Mouse (Mus musculus) brain, embryonic 18.5 days (tissue): ENCODE results near the gene Gabra5.
A peak's percentile ranks its signal among the peaks of the same experiment; 100 is the strongest.

Experiments used
- DNase-seq: peaks from one replicate; pipeline ENCODE4 v3.0.0-alpha.2; 2012; ENCODE audit warnings: low read depth, low spot score

Gene Gabra5

GRCm38 (mm10) chr7:57509681-57510141, at the start of gene Gabra5:
Gene Gabra5, minus strand, starts transcription at chr7:57510059.
- DNase-seq: peak; percentile 60

DNA sequence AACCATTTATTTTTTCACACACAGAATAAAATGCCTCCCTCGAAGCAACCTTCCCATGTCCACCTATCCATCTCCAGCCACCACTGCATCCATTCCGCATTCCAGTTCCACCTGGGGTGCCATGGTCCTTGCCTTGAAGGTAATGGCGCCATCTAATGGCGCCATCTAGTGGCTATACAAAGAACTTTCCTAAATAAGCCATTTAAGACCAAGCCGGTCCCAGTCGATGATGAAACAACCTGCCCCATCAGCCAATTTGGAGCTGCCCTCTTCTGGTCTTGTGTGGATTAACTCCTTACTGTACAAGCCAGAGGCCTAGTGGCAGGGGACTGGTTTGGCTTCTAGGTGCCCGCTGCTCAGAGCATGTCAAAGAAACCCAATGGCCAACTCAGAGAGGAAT, 28.7 kb upstream of the Gabra5 start:
- no peak for DNase-seq

DNA sequence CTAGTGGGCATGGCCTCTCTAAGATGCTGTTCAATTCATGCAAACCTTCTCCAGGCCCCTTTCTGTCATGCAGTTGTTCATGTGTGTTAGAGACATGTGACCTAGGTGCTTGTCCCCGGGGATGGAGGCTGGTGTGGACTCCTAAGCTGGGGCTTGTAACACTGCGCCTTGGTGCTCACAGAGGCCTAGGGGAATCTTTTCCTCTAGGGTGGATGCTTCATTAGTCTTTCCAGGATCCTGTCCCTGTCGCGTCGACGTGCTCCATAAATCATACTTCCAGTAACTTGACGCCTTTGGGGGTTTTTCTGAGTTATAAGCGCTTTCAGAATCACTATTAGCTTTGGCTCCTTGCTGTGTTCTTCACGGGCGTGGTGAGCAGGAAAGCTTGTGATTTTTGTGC, 22.8 kb upstream of the Gabra5 start:
- no peak for DNase-seq

GRCm38 (mm10) chr7:57529954-57530353, 20.1 kb upstream of the Gabra5 start:
- no peak for DNase-seq

- DNase-seq: no peak
Measured at GRCm38 (mm10) chr7:57529451-57529850, 19.6 kb upstream of the Gabra5 start.

- peak; percentile 60 for DNase-seq
Measured at GRCm38 (mm10) chr7:57512955-57513354, 3.1 kb upstream of the Gabra5 start.

DNA sequence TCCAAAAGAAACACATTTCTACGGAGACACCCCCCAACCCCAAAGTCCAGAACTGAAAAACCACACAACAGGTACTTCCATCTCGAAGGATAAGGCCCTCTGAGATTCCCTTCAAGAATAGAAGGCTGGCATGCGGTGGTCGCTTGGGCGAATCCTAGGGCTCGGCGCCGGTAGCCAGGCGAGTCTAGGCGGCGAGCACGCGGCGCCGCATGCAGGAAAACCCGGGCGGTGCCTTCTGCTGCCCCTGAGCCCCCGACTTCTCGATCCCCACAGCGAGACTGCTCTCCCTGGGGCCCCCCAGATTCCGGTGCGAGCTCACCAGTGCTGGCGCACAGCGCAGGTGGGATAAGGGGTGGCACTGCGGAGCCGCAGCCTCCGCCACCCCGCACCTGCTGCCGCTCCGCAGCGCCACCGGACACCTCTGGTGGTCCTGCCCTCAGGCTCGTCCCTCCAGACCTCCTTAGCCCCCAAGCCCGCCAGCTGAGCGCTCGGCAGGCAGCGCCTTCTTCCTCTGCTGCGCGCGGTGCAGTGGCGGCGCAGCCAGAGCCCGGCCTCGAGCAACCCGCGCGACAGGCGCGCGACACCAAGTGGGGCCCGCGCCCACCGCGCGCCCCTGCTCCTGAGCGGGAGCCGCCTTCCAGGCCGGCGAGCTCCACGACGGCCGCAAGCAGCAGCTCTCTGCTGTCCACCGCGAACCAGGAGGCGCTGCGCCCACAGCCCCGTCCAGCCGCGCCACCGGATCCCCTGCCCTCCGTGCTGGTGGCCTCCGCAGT, 813 bp downstream of the Gabra5 start:
- DNase-seq: no peak

DNA sequence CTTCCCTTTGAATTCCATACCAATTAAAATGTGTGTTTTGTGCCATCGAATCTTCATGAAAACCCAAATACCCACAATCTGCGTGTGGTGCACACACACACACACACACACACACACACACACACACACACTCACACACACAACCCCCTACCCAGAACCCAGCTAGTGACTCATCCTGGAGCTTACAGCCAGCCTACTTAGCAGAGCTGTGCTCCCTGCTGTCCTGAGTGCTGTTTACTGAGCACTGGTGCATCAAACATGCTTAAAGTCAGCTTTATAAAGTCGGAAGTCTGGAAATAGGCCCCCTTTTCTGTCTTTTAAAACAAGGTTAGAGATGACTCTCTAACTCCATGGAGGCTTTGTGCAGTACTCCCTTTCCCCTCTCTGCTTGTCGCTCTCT, 7.0 kb downstream of the Gabra5 start:
- no peak for DNase-seq

GRCm38 (mm10) chr7:57491795-57492194, 18.1 kb downstream of the Gabra5 start:
- peak; percentile 64 for DNase-seq

- DNase-seq: no peak
Measured at GRCm38 (mm10) chr7:57486907-57487306, 23.0 kb downstream of the Gabra5 start.

- peak; percentile 18 for DNase-seq
Measured at GRCm38 (mm10) chr7:57482896-57483295, 27.0 kb downstream of the Gabra5 start.

DNA sequence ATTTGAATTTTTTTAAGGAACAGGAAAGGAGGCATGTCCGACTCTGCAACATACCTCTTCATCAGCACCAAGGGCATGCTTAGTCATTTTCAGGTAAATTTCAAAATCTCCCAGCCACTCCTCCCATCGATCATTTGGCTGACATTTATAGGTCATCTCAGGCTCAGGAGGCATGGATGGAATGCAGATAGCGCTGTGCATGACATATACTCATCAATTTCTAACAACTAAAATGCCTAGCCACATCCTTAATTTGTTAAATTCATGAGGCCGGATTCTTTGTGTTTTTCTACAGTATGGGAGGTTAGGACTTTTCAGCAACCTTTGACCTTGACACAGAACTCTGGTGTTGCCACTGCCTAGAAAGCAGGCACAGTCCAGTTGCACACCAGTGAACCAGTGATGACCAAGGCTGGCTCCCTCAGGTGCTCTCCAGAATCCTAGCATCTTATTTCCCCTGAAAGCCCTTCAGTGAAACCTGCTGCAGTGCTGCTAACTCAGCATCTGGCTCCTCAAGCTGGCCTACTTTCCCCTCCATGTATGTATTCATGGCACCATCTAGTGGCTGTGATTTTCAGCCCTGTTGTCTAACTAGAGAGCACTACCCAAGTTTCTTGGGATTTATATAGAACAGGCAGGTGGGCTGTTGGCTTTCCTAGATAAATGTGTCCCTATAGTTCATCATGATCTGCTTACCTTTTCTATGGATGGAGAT, 35.9 kb downstream of the Gabra5 start:
- DNase-seq: peak; percentile 72

GRCm38 (mm10) chr7:57471316-57471715, 38.5 kb downstream of the Gabra5 start:
- DNase-seq: no peak

DNA sequence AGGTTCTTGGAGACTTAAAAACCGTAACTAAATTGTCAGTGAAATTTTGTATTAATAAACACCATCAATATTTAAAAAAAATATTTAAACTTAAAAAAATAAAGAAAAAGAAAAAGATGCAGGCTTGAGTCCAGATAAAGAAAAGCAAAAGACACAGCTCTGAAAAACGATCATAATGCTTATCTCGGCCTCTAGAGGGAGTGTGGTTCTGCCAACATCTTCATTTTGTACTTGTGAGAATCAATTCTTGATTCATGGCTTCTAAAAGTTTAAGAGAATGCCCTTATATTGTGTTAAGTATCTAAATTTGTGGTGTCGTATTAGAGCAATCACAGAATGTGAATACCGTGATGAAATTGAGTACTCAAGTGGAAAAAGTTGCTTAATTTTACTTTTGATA, 49.5 kb downstream of the Gabra5 start:
- no peak for DNase-seq

DNA sequence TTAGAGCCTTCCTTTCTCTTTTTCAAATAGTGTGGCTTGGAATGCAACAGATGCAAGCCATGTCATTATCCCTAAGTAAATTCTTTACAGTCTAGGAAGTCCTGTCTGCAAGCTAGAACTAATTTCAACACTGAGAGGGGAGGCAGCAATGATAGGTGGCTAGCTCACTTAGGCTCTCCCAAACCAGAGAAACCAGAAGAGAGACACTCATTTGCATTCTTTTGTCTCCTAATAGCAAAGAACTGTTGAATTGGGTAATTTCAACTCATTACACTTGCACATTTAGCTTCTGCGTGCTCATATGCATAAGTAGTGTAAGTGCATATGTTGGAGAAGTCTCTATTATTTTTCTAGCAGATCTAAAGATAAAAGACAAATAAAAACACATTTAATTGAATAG, 61.6 kb downstream of the Gabra5 start:
- no peak for DNase-seq

- DNase-seq: no peak
Measured at GRCm38 (mm10) chr7:57422675-57423074, 87.2 kb downstream of the Gabra5 start.

DNA sequence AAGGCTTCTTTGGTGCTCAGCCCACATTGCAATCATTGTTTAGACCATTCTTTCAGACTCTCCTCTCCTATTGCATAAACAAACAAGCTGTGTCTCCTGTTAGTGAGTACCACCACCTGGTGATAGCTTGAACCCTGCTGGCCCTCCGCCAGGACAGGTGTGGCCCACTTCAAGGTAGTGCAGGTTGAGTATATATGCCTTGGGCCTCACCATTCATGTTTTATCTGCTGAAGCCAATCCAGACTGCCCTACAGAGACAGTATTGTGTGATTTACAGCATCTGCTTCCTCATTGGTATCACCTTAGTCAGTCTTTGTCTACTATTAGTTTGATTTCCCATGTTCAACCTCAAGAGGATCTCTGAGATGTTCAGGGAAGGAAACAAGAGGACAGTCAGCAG, 88.8 kb downstream of the Gabra5 start:
- no peak for DNase-seq

DNA sequence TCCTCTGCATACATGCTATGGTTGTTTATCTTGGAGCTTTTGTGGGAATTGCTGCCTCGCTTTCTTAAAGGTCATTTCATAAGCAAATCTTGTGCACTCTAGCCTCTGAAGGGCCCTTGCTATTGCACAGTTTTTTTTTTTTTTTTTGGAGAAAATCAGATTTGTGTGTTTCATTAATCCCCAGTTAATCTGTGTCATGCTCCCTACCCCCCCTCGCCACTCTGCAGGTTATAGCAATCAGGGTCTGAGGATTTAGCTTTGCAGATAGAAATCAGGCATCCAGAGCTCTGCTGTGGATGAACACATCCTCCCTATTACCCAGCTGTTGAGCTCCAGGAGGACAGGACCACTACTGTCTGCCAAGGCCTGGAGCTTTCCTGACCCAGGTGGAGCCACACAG, 90.5 kb downstream of the Gabra5 start, which contains the start of gene Gabrb3:
Gene Gabrb3, plus strand, starts transcription at position 301 of the 400 bp plus-strand sequence.
- DNase-seq: no peak

GRCm38 (mm10) chr7:57412896-57413295, 97.0 kb downstream of the Gabra5 start:
- no peak for DNase-seq

DNA sequence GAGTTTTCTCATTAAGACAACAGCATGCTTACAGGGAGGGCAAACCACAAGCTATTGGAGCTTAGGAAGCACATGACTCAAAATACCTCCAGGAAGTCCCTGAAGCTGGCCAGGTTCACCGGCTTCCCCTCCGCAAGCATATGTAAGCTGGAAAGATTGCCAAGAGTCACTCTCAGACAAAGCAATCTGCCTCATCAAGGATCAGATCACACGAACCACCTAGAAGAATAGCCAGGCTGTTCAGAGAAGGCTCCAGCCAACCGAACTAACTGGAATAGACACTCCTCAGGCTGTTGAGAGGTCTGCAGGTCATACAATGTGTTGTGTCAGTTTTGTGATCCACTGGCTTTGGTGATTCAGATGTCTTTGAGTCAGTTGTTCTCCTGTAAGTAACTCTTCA, 98.7 kb downstream of the Gabra5 start:
- DNase-seq: no peak

DNA sequence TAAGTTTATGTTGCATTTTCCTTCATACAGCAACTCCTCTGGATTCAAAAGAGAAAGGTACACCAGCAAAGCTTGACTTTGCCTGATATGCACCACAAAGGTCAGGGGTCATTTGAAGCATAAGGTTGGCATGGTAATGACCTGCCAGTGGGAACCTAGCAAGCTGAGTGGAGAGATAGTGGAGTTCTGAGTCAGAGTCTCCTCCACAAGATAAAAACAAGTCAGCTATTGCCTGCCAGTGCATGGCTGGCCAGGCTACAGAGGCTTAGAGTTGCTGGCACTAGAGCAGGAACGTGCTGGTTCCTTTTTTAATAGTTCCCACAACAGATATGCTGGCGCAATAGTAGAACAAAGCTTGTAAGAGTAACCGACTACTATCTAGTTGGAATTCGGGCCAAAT, 116.3 kb downstream of the Gabra5 start:
- DNase-seq: no peak

GRCm38 (mm10) chr7:57390046-57390445, 119.8 kb downstream of the Gabra5 start:
- DNase-seq: no peak

DNA sequence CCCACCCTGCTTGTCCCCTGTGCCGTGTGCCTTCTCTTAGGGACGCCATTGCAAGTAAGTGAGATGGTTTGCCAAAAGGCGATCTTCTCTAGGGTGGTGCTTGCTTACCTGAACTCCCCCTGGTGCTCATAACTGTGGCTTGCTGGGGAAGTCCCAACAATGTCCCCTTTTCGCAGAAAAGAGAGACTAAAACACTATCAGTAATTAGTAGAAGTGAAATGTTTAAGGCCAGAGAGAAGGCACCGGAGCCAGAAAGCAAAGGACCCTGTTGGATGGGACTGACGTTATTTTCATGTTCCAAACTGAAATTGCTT, 122.6 kb downstream of the Gabra5 start:
- DNase-seq: no peak
